Mouse (Mus musculus): ENCODE measurements around the gene Sept12.
A peak's percentile ranks its signal among the peaks of the same experiment; 100 is the strongest.

The Sept12 gene

DNA sequence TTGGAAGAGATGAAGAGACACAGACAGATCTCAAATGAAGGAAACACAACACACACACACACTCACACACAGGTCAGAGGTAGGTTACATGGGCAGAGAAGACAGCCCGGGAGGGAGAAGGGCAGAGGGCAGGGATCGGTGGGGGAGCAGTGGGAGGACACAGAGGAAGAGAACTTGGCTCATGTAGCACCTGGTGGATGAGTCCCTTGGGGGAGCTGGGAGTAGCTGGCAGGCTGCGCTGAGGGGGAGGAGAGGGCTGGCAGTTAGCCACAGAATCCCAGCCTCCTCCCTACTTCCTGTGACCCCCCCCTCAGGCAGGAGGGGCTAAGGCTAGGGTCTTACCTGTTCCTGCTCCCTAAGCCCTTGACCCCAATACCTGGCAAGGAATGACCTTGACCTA, at the start of gene Sept12:
Gene Sept12 (minus strand): TSS at position 300 of the 400 bp plus-strand sequence.
- no peak for DNase-seq (ENCODE audit: low read depth, low spot score)

GRCm38 (mm10) chr16:5045322-5045721, 47.7 kb upstream of the Sept12 start:
- no peak for DNase-seq (ENCODE audit: low read depth, low spot score)

DNA sequence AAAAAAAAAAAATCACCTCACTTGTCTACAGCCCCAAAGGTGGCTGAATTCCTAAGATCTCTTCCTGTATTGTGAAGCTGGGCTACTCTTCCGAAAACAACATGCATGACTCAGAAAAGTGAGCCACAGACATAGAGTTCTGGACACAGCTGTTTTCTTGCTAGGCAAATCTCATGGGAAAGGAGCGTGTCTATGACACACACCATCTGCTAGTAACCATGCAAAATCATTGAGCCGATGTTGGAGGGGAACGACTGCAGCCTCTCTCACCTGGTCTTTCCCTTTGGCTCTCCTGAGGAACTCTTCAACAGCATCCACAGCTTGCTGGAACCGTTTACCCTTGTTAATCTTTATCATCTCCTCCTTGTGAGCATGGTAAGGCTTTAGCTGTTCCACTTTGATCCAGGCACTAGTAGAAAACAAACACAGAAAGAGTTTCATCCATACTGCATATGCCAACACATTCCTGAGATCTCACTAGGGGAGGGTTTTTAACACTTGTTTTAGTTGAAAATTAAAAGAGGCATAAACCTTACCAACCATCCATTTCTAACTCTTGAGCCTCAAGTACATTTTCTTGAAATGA, 39.1 kb upstream of the Sept12 start:
- DNase-seq (ENCODE audit: low read depth, low spot score): no peak

GRCm38 (mm10) chr16:5035591-5035990, 37.9 kb upstream of the Sept12 start:
- no peak for DNase-seq (ENCODE audit: low read depth, low spot score)

- DNase-seq (ENCODE audit: low read depth, low spot score): peak; percentile 19
Measured at GRCm38 (mm10) chr16:5029847-5030246, 32.2 kb upstream of the Sept12 start.

- no peak for DNase-seq (ENCODE audit: low read depth, low spot score)
Measured at GRCm38 (mm10) chr16:5024021-5024420, 26.4 kb upstream of the Sept12 start.

- DNase-seq (ENCODE audit: low read depth, low spot score): no peak
Measured at GRCm38 (mm10) chr16:5014578-5014977, 16.9 kb upstream of the Sept12 start.

GRCm38 (mm10) chr16:5013054-5013838, 15.6 kb upstream of the Sept12 start, which contains the start of gene Rogdi:
TSS of gene Rogdi (minus strand) at chr16:5013553.
- peak; percentile 100 for DNase-seq (ENCODE audit: low read depth, low spot score)

DNA sequence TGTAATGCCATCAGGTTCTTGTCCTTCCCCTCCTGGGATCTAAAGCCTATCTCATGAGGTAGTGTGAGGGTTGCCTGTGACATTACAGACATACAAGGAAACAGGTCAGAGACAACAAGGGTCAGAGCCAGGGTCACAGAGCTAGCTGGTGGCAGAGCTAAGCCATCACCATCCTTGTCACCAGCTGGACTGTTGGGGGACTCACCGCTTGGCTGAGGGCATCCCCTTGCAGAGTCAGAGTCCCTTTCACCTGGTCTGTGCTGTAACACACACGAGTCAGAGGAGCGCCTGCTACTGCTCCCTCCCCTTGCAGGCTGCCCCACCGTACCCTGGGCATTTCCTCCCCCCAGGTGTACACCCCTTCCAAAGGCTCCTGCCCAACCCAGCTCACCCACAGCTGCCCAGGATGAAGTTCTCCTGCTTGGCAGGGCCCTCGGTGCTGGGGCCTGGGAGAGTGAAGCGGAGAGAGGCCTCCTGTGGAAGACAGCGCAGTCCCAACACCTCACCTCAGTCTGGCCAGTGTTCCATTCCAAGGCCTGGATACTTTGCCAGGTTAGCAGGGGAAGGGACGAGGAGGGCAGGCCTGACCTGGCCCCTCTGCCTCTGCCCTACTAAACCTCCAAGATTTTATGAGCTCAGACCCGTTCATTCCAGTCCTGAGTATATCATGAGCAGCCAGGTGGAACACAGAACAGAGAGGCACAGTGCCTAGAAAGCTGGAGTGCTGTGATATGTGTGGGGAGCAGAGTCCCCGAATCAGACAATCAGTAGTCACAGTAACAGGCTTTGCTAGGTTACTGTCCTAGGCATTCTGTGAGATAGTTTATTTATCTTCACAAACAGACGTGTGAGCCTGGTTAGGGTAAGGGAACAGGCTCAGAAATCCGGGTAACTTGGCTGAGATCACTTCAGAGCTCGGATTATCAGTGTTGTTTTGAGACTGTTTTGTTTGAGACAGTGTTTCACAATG, 14.7 kb upstream of the Sept12 start:
- no peak for DNase-seq (ENCODE audit: low read depth, low spot score)

DNA sequence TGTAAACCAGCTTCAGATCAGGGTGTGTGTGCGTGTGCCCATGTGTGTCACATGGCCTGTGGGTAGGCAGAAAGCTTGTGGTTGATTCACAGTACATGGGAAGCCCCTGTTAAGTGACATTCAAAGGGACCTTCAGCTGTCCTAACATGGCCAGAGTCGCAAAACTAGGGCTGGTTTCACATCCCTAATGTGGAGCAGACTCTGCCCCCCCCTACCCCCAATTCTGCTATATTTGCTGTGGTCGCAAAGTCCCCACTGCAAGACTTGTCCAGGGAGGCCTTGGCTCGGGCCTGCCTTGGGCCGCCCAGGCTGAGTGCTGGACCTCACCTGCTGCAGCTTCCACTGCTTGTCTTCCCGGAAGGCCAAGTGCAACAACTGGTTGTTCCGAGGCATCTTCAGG, 13.6 kb upstream of the Sept12 start:
- no peak for DNase-seq (ENCODE audit: low read depth, low spot score)

- DNase-seq (ENCODE audit: low read depth, low spot score): peak; percentile 53
Measured at GRCm38 (mm10) chr16:5010371-5010935, 12.8 kb upstream of the Sept12 start.

DNA sequence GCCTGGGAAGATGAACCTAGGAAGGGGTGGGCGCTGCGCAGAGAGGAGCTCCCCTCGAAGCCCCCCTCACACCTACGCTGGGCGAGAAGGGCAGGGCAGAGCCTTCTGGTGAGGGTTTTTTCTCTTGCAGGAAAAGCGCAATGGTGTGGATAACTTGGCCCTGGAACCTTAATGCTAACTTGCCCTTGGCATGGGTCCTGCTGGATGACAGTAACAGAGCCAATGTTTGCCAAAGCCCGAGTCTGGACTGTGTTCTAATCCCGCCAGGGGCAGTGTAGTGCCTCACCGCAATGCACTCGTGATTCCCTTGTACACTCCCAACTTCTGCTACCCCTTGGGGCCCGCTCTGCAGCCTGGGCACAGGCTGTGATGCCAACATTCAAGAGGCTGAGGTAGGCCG, 10.4 kb upstream of the Sept12 start:
- no peak for DNase-seq (ENCODE audit: low read depth, low spot score)

GRCm38 (mm10) chr16:5007492-5007891, 9.8 kb upstream of the Sept12 start:
- DNase-seq (ENCODE audit: low read depth, low spot score): no peak

DNA sequence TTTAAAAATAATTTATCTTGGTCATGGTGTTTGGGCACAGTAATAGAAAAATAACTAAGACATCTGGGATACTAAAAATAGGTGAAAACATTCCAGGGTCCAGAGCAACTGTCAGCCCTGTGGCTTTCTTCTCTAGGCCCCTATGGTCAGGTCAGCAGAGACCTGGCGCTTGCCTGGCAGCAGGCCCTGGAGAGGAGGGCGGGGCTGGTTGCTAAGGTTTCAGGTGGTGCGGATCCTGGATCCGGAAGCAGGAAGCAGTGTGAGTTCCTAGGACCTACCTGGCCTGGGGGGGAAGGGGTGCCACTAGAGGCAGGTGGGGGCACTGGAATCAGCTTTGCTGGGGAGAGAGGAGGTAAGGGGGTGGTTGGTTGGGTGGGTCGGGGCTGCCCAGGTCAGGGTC, 9.4 kb upstream of the Sept12 start, which contains the start of gene Smim22:
Gene Smim22 (plus strand): TSS at position 222 of the 400 bp plus-strand sequence.
- DNase-seq (ENCODE audit: low read depth, low spot score): no peak

- DNase-seq (ENCODE audit: low read depth, low spot score): no peak
Measured at GRCm38 (mm10) chr16:5000611-5001010, 3.0 kb upstream of the Sept12 start.

DNA sequence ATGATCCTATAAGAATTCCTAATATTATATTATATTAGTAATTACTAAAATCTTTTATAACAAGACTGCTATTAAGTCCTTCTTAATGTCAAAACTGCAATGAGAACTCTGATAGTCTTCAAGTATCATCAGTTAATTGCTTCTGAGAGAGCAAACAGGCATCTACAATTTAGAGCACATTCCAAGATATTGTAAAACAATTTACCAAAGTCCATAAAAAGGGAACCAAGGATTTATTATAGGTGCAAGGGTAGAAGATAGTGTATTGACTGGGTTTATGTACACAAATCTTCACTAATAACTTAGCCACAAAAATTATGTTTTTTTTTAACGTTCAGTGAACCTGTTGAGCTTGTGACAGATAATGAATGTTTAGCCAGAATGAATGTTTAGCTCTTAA, 1.3 kb upstream of the Sept12 start:
- no peak for DNase-seq (ENCODE audit: low read depth, low spot score)

- no peak for DNase-seq (ENCODE audit: low read depth, low spot score)
Measured at GRCm38 (mm10) chr16:4993276-4993675, 4.4 kb downstream of the Sept12 start.

GRCm38 (mm10) chr16:4984717-4985116, 12.9 kb downstream of the Sept12 start:
- DNase-seq (ENCODE audit: low read depth, low spot score): no peak

GRCm38 (mm10) chr16:4979755-4980380, 17.8 kb downstream of the Sept12 start:
- DNase-seq (ENCODE audit: low read depth, low spot score): peak; percentile 82

GRCm38 (mm10) chr16:4978275-4979051, 19.2 kb downstream of the Sept12 start:
- DNase-seq (ENCODE audit: low read depth, low spot score): peak; percentile 31
